Mouse (Mus musculus) small intestine, adult 2 months (tissue): ENCODE results near the gene Retreg1. TPM values are rescaled to one million over a fixed set of nuclear protein-coding genes. Genes with fewer than 3 reads are reported as not detected.
A peak's percentile ranks its signal among the peaks of the same experiment; 100 is the strongest.

Experiments
- H3K27ac ChIP-seq: fragments of 200-500 bp; 2 replicates; pipeline ENCODE4 v1.5.1; 2012; ENCODE audit warnings: low read depth, low read length, control low read depth, inconsistent platforms; ENCODE audit not compliant: insufficient read depth
- H3K27me3 ChIP-seq: fragments of 200-500 bp; 2 replicates; pipeline ENCODE4 v1.6.1; 2012; ENCODE audit warnings: mild to moderate bottlenecking, moderate library complexity, low read length, inconsistent platforms; ENCODE audit not compliant: control insufficient read depth, insufficient read depth
- H3K36me3 ChIP-seq: fragments of 200-500 bp; 2 replicates; pipeline ENCODE4 v1.6.1; 2012; ENCODE audit warnings: mild to moderate bottlenecking, low read length, control low read depth, inconsistent platforms; ENCODE audit not compliant: control insufficient read depth, insufficient read depth
- H3K4me1 ChIP-seq: fragments of 200-500 bp; 2 replicates; pipeline ENCODE4 v1.6.1; 2012; ENCODE audit warnings: low read length, inconsistent platforms, mixed read lengths; ENCODE audit not compliant: control insufficient read depth, insufficient read depth, insufficient read length
- H3K4me3 ChIP-seq: fragments of 200-500 bp; 2 replicates; pipeline ENCODE4 v1.5.1; 2012; ENCODE audit warnings: low read depth, mild to moderate bottlenecking, control low read depth, inconsistent platforms, low read length, moderate library complexity
- CTCF ChIP-seq: fragments of 200-500 bp; IDR thresholded peaks from 2 replicates; pipeline ENCODE4 v1.5.1; 2012; ENCODE audit warnings: low read depth, mild to moderate bottlenecking, control low read depth, inconsistent platforms, low read length, moderate library complexity, mixed read lengths; ENCODE audit not compliant: insufficient replicate concordance, insufficient read length; ENCODE audit errors: extremely low read depth
- POLR2A ChIP-seq: fragments of 200-500 bp; IDR thresholded peaks from 2 replicates; pipeline ENCODE4 v1.6.1; 2012; ENCODE audit warnings: low read depth, mild to moderate bottlenecking, control low read depth, inconsistent platforms, low read length, moderate library complexity
- WGBS: fragments of 180-500 bp; shearing (Covaris S2); methylation state at CpG from one replicate; pipeline ENCODE4 v1.1.7; 2018; 5-methylcytosine and 5-hydroxymethylcytosine counted together
- polyA plus RNA-seq: library from polyadenylated mRNA; depleted of rRNA; stranded (reverse); fragments of >200 nt; gene quantifications from 2 replicates; pipeline ENCODE4 v1.2.3, GENCODE M21; 2012

Gene Retreg1
- polyA plus RNA-seq, 1 experiment: 7.5 TPM

DNA sequence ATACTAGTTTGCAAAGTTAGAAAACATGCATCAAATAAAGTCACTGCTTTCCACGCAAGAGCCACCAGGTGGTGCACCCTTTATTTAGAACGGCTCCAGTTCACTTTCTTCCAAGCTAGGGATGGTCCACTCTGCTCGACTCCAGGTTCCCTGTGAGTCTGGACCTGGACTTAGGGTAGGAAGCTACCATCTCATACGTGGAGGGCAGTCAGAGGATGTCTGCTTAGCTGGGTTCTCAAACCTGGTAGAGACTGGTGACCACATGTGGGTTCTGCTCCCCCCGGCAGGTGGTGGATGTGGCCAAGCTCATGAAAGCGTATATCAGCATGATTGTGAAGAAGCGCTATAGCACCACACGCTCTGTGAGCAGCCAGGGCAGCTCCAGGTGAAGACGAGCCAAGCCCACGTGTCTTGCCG, 31.1 kb upstream of the Retreg1 start:
- peaks cover 56% of the 10 kb centered on the region for H3K36me3 ChIP-seq

DNA sequence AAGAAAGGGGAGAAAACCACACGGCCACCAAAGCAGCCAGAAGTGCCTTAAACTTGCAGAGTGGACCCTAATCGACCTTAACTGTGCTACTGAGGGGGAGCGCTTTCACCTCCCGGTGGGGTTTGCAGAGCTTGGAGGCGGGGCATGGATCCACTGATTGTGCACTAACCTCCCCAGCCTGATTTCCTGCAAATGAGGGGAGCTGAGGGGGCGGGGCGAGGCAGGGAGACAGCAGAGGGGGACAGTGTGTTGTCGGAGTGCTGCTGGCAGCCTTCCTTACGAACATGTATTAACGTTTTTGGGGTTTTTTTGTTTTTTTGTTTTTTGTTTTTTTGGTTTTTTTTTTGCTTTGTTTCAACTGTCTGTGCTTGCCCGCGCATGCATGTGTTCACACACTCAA, 30.5 kb upstream of the Retreg1 start:
- peak overlapping the region; percentile 16; the same call in 1 of the 2 replicates for H3K4me3 ChIP-seq

More for the DNA sequence above, 31.1 kb upstream of the Retreg1 start:
- H3K4me3 ChIP-seq: peak overlapping the region; percentile 38
- TF ChIP-seq CTCF (0 out of 2 replicates have a peak, but pooled peaks have one; percentile 13), POLR2A (no peak)
- H3K27ac ChIP-seq: no peak overlapping the region
- WGBS: 82% methylated on average over 11 of the region's 11 CpGs
- H3K4me1 ChIP-seq: no peaks in the 10 kb centered on the region; the same call in 1 of the 2 replicates
- H3K27me3 ChIP-seq: no peaks in the 10 kb centered on the region

DNA sequence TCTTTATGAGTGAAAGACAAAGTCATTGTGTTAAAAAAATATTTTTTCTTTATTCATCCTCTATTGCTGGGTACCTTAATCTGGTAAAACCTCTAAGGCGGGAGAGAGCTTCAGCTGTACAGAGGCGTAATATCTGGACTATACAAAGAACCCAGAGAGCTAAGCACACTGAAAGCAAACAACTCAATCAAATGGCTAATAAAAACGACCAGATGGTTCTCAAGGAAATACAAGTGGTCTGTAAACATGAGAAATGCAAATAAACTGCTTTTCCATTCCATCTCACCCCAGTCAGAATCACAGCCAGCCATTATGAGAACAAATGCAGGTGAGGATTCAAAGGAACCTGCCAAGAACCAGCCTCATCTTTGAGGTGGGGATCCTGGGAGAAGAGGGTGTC, 28.4 kb upstream of the Retreg1 start:
- Histone ChIP-seq H3K4me1 (no peaks in the 10 kb centered on the region; the same call in 1 of the 2 replicates), H3K4me3 (no peak overlapping the region), H3K27ac (no peak overlapping the region), H3K36me3 (peaks cover 32% of the 10 kb centered on the region), H3K27me3 (no peaks in the 10 kb centered on the region)
- TF ChIP-seq POLR2A (no peak), CTCF (no peak)
- 62% methylated on average over 3 of the region's 3 CpGs for WGBS

More for the DNA sequence above, 30.5 kb upstream of the Retreg1 start:
- peaks cover 49% of the 10 kb centered on the region for H3K36me3 ChIP-seq
- no peaks in the 10 kb centered on the region for H3K27me3 ChIP-seq
- no peaks in the 10 kb centered on the region; the same call in 1 of the 2 replicates for H3K4me1 ChIP-seq
- H3K27ac ChIP-seq: no peak overlapping the region
- TF ChIP-seq POLR2A: no peak
- TF ChIP-seq CTCF: no peak
- WGBS: 79% methylated on average over 12 of the region's 12 CpGs

DNA sequence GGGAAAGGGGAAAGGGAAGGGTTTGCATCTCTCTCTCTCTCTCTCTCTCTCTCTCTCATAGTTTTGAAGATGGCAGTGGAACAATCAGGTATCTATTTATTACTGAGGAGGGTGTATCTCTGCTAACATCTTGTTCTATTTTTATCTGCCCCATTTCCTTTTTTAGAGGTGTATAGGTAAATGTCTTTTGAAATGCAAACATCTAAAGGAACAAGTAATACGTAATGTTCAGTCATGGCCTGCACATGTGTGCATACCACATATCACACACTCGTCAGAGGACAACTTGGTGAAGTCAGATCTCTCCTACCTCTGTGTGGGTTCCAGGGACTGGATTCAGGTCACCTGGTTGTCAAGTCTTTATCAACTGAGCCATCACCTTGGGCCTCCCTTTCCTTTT, 25.8 kb upstream of the Retreg1 start:
- no peak for TF ChIP-seq POLR2A
- no peak for TF ChIP-seq CTCF
- H3K27ac ChIP-seq: no peak overlapping the region
- H3K4me3 ChIP-seq: no peak overlapping the region
- H3K27me3 ChIP-seq: no peaks in the 10 kb centered on the region
- 87% methylated on average over 2 of the region's 2 CpGs for WGBS
- H3K4me1 ChIP-seq: no peaks in the 10 kb centered on the region; the same call in 1 of the 2 replicates
- peaks cover 10% of the 10 kb centered on the region for H3K36me3 ChIP-seq

DNA sequence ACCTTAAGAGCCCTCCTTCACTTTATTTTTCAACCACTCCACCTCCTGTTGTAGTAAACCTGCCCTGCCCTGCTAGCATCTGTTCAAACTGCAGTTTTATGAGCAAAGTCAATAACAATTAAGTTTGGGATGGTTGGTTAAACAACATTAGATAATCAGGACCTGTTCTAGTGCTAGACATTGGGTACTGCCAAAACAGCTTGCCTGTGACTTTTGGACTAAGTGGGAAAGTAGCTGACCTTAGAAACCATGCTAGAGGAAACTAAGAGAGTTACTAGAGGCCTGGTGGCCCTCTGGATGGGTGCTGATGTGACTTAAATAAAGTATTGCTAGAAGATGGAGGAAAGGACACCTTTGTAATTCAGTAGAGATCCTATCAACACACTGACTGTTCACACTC, 21.0 kb upstream of the Retreg1 start:
- H3K27me3 ChIP-seq: no peaks in the 10 kb centered on the region
- TF ChIP-seq POLR2A: no peak
- TF ChIP-seq CTCF: no peak
- no peaks in the 10 kb centered on the region for H3K36me3 ChIP-seq
- no peak overlapping the region for H3K27ac ChIP-seq
- H3K4me3 ChIP-seq: no peak overlapping the region
- no peaks in the 10 kb centered on the region for H3K4me1 ChIP-seq

DNA sequence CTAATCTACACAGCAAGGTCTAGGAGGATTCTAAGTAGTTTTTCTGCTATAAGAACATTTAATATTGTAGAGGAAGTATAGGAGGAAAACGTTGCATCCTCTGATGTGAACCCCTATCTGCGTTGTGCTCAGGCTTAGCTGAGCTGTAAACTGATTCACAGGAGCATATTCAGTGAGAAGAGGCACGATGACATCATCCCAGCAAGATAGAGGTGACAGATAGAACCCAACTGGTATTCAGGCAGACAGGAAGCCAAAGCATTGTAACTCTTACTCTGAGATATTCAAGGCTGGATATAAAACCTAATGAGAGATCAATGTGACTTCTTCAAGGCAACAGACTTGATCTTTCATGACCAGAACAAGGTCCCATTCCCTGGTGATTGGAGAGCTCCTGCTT, 20.3 kb upstream of the Retreg1 start:
- 49% methylated on average over 3 of the region's 3 CpGs for WGBS

DNA sequence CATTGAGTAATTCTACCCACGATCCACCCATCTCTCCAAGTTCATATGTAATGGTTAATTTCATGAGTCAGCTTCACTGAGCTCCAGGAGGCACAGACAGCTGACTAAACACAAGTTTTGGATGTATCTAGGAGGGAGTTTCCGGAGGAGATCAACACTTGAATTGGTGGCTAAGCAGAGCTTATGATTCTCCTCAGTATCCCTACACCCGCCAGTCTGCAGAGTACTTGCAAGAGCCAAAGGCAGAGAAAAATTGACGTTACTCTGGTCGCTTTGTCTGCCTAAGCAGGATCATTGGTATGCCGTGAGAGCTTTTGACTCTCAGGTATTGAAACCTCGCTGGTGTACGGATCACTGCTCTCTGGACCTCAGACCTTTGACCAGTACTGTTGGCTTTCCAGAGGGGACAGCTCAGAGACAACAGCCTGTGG, 16.4 kb upstream of the Retreg1 start:
- H3K4me1 ChIP-seq: peaks cover 3% of the 10 kb centered on the region; the same call in 1 of the 2 replicates

More for the DNA sequence above, 20.3 kb upstream of the Retreg1 start:
- TF ChIP-seq POLR2A (no peak), CTCF (no peak)
- no peaks in the 10 kb centered on the region for H3K36me3 ChIP-seq
- H3K4me3 ChIP-seq: no peak overlapping the region
- no peaks in the 10 kb centered on the region for H3K27me3 ChIP-seq
- H3K4me1 ChIP-seq: no peaks in the 10 kb centered on the region
- no peak overlapping the region for H3K27ac ChIP-seq

DNA sequence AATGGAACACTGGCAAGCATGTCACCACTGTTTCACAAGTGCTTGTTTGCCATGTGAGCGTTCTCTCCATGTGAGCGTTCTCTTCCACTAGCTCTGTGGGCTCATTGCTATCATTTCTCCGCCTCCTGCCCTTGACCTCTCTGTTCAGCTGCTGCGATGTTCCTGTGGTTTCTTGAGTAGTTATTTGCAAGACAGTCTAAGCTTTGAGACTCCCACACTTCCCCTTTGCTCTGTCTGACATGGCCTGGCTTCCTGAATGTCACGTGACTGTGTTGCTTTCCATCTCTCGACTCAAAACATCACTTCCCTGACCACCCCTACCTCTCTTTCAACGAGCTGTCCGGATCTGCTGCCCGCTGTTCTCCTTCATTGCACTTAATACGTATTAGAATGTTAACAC, 14.5 kb upstream of the Retreg1 start:
- 68% methylated on average over 10 of the region's 10 CpGs for WGBS
- Histone ChIP-seq H3K27me3 (no peaks in the 10 kb centered on the region), H3K4me1 (peaks cover 3% of the 10 kb centered on the region; the same call in 1 of the 2 replicates), H3K4me3 (no peak overlapping the region), H3K36me3 (no peaks in the 10 kb centered on the region), H3K27ac (peak overlapping the region; percentile 68)
- TF ChIP-seq CTCF: no peak
- TF ChIP-seq POLR2A: no peak

More for the DNA sequence above, 16.4 kb upstream of the Retreg1 start:
- no peak for TF ChIP-seq CTCF
- TF ChIP-seq POLR2A: no peak
- Histone ChIP-seq H3K27ac (no peak overlapping the region), H3K27me3 (no peaks in the 10 kb centered on the region), H3K36me3 (no peaks in the 10 kb centered on the region), H3K4me3 (no peak overlapping the region)
- 70% methylated on average over 8 of the region's 8 CpGs for WGBS
